Comparison of ENCODE assay signal across 8 mouse cellular contexts in genomic region chr13:101597243-101598125, GRCm38 (mm10).
DNase-seq lines count a peak whose midpoint lies in the region; ATAC-seq and TF ChIP-seq lines count a peak whose summit lies in the region.
"Had no signal": no experiment of that assay in that cellular context is flagged by ENCODE, and none has a peak within 500 bp of the region (broad histone marks: within the 10 kb centered on the region; RNA-seq: fewer than 3 reads in every experiment).

No protein-coding gene starts in this region.

- H3K4me2 ChIP-seq in kidney, embryonic 16.5 days (replicated peaks; ENCODE audit: low read depth, low read length): no peak overlapping the region
- H3K4me2 ChIP-seq in stomach, embryonic 15.5 days: peak overlapping the region; percentile 34
- H3K4me2 ChIP-seq: midbrain, embryonic 15.5 days had no signal

- H3K4me3 ChIP-seq in kidney, adult 2 months (ENCODE audit: insufficient read depth, low read depth, low read length): no peak overlapping the region
- H3K4me3 ChIP-seq in kidney, embryonic 16.5 days (ENCODE audit: low read length): no peak overlapping the region
- no peak overlapping the region for H3K4me3 ChIP-seq in brown adipose tissue, adult 24 weeks (ENCODE audit: insufficient read depth, low read depth, low read length)
- no peak overlapping the region for H3K4me3 ChIP-seq in stomach, embryonic 15.5 days (replicated peaks)
- H3K4me3 ChIP-seq: midbrain, embryonic 15.5 days had no signal

- no peak for TF ChIP-seq CTCF in kidney, adult 2 months (conservative IDR thresholded peaks at IDR 0.05; ENCODE audit: insufficient read depth, insufficient read length, low read depth, low read length)

- TF ChIP-seq POLR2A in kidney, adult 2 months (IDR thresholded peaks at IDR 0.05; ENCODE audit: low read depth, low read length): no peak

- no peak overlapping the region for H3K9ac ChIP-seq in kidney, embryonic 16.5 days (replicated peaks; ENCODE audit: low read length)
- no peak overlapping the region for H3K9ac ChIP-seq in stomach, embryonic 15.5 days
- H3K9ac ChIP-seq: midbrain, embryonic 15.5 days had no signal

- no peak overlapping the region for H3K27ac ChIP-seq in kidney, adult 2 months (ENCODE audit: insufficient read depth, low read depth, low read length)
- H3K27ac ChIP-seq in kidney, embryonic 16.5 days (ENCODE audit: low read length): no peak overlapping the region
- H3K27ac ChIP-seq in brown adipose tissue, adult 24 weeks (replicated peaks; ENCODE audit: low read depth, low read length): peak overlapping the region; percentile 48
- H3K27ac ChIP-seq in stomach, embryonic 15.5 days: no peak overlapping the region
- H3K27ac ChIP-seq: midbrain, embryonic 15.5 days had no signal

- no peaks in the 10 kb centered on the region for H3K36me3 ChIP-seq in kidney, adult 2 months (ENCODE audit: control insufficient read depth, insufficient read depth, low read length)
- no peaks in the 10 kb centered on the region for H3K36me3 ChIP-seq in kidney, embryonic 16.5 days (ENCODE audit: insufficient read depth, low read length)
- no peaks in the 10 kb centered on the region for H3K36me3 ChIP-seq in stomach, embryonic 15.5 days
- H3K36me3 ChIP-seq: midbrain, embryonic 15.5 days had no signal

- WGBS in kidney, adult 2 months: 63% methylated on average over 14 of the region's 14 CpGs
- 72% methylated on average over 14 of the region's 14 CpGs for WGBS in kidney, embryonic 16.5 days
- WGBS in stomach, embryonic 15.5 days: 45% methylated on average over 14 of the region's 14 CpGs

- no peaks in the 10 kb centered on the region for H3K4me1 ChIP-seq in kidney, adult 2 months (ENCODE audit: control insufficient read depth, insufficient read depth, low read length)
- H3K4me1 ChIP-seq in kidney, embryonic 16.5 days (ENCODE audit: insufficient read depth, low read length): no peaks in the 10 kb centered on the region
- peaks cover 11% of the 10 kb centered on the region for H3K4me1 ChIP-seq in brown adipose tissue, adult 24 weeks (ENCODE audit: control insufficient read depth, insufficient read depth, insufficient read length, low read length)
- H3K4me1 ChIP-seq in stomach, embryonic 15.5 days: peaks cover 8% of the 10 kb centered on the region; the same call in 1 of the 2 replicates
- H3K4me1 ChIP-seq: midbrain, embryonic 15.5 days had no signal

- ATAC-seq in kidney, embryonic 16.5 days (ENCODE audit: low FRiP score, low TSS enrichment): no peak
- ATAC-seq in stomach, embryonic 15.5 days (ENCODE audit: insufficient read depth, low FRiP score, low read depth): peak; percentile 47; the same call in 1 of the 2 replicates
- ATAC-seq: midbrain, embryonic 15.5 days had no signal

- no peaks in the 10 kb centered on the region for H3K27me3 ChIP-seq in kidney, adult 2 months (replicated peaks; ENCODE audit: control insufficient read depth, insufficient read depth, low read length)
- no peaks in the 10 kb centered on the region for H3K27me3 ChIP-seq in kidney, embryonic 16.5 days (ENCODE audit: insufficient read depth, low read length)
- H3K27me3 ChIP-seq in stomach, embryonic 15.5 days (replicated peaks): no peaks in the 10 kb centered on the region
- H3K27me3 ChIP-seq: midbrain, embryonic 15.5 days had no signal

- peak; percentile 45 for DNase-seq in kidney, adult 2 months
- DNase-seq in cerebellum, postnatal 25 days: peak; percentile 47 to 70
- no peak for DNase-seq in left cerebral cortex, adult 9 months (ENCODE audit: low spot score in 2 of 2)
- DNase-seq in Muller cell, postnatal 12 days (ENCODE audit: inconsistent ontology term): no peak

- H3K9me3 ChIP-seq in kidney, embryonic 16.5 days (ENCODE audit: low read length): no peaks in the 10 kb centered on the region
- no peaks in the 10 kb centered on the region for H3K9me3 ChIP-seq in stomach, embryonic 15.5 days
- H3K9me3 ChIP-seq: midbrain, embryonic 15.5 days had no signal

Comparison
In these comparisons a context has a peak if more than half of its experiments do, and no peak if none do; other contexts are left out.
1. DNase-seq: peak in kidney, adult 2 months (single experiment) and cerebellum, postnatal 25 days (2 of 2); none in left cerebral cortex, adult 9 months (0 of 2) and Muller cell, postnatal 12 days (single experiment).